Mouse (Mus musculus) myocyte (in vitro differentiated cells): ENCODE results near the gene Dusp19. TPM values are rescaled to one million over a fixed set of nuclear protein-coding genes. Genes with fewer than 3 reads are reported as not detected.

Experiments
- H3K27me3 ChIP-seq: one replicate; pipeline ENCODE4 v1.6.1; 2011; ENCODE audit not compliant: control insufficient read depth, insufficient read depth, insufficient read length
- H3K36me3 ChIP-seq: one replicate; pipeline ENCODE4 v1.6.1; 2011; ENCODE audit not compliant: control insufficient read depth, insufficient read depth
- H3K4me2 ChIP-seq: one replicate; pipeline ENCODE4 v1.6.1; 2011; ENCODE audit warnings: low read depth, control low read depth
- H3K4me3 ChIP-seq: one replicate; pipeline ENCODE4 v1.5.1; 2011; ENCODE audit warnings: mild to moderate bottlenecking, control low read depth, moderate library complexity
- H3K79me2 ChIP-seq: one replicate; pipeline ENCODE4 v1.6.1; 2011; ENCODE audit not compliant: control insufficient read depth, insufficient read depth
- H3ac ChIP-seq: one replicate; pipeline ENCODE4 v1.6.1; 2011; ENCODE audit not compliant: control insufficient read depth, insufficient read length
- CEBPB ChIP-seq: IDR thresholded peaks from 2 replicates; pipeline ENCODE4 v1.6.1; 2011; ENCODE audit warnings: mild to moderate bottlenecking, moderate library complexity; ENCODE audit not compliant: poor library complexity, insufficient read depth, severe bottlenecking
- E2F4 ChIP-seq: IDR thresholded peaks from one replicate; pipeline ENCODE4 v1.6.1; 2011; ENCODE audit warnings: mild to moderate bottlenecking, control low read depth, moderate library complexity; ENCODE audit not compliant: insufficient read depth
- MAX ChIP-seq: IDR thresholded peaks from one replicate; pipeline ENCODE4 v1.6.1; 2011; ENCODE audit warnings: low read depth, mild to moderate bottlenecking, control low read depth
- MYOD1 ChIP-seq, 3 experiments: IDR thresholded peaks; one replicate each; pipeline ENCODE4 v1.6.1; 2011; ENCODE audit warnings: control low read depth in 2 of 3, low read depth in 2 of 3, mild to moderate bottlenecking in 2 of 3, moderate library complexity in 1 of 3; ENCODE audit not compliant: insufficient read length in 2 of 3, control insufficient read depth in 1 of 3
- MYOG ChIP-seq, 3 experiments: IDR thresholded peaks; one replicate each; pipeline ENCODE4 v1.6.1; 2011; ENCODE audit warnings: control low read depth in 2 of 3, low read depth in 2 of 3, mild to moderate bottlenecking in 2 of 3; ENCODE audit not compliant: insufficient read length in 2 of 3, control insufficient read depth in 1 of 3, insufficient read depth in 1 of 3
- POLR2A ChIP-seq: IDR thresholded peaks from one replicate; pipeline ENCODE4 v1.6.1; 2011; ENCODE audit warnings: low read depth, mild to moderate bottlenecking, control low read depth, moderate library complexity; ENCODE audit not compliant: insufficient read length
- POLR2AphosphoS2 ChIP-seq: IDR thresholded peaks from one replicate; pipeline ENCODE4 v1.6.1; 2011; ENCODE audit warnings: low read depth, control low read depth; ENCODE audit not compliant: insufficient read length
- REST ChIP-seq: IDR thresholded peaks from one replicate; pipeline ENCODE4 v1.6.1; 2011; ENCODE audit warnings: mild to moderate bottlenecking, control low read depth, moderate library complexity; ENCODE audit not compliant: insufficient read depth, insufficient read length
- SRF ChIP-seq: IDR thresholded peaks from one replicate; pipeline ENCODE4 v1.6.1; 2011; ENCODE audit warnings: low read depth; ENCODE audit not compliant: control insufficient read depth, insufficient read length
- TCF12 ChIP-seq: IDR thresholded peaks from one replicate; pipeline ENCODE4 v1.6.1; 2011; ENCODE audit warnings: mild to moderate bottlenecking, control low read depth; ENCODE audit not compliant: poor library complexity, insufficient read depth, severe bottlenecking
- TCF3 ChIP-seq: IDR thresholded peaks from one replicate; pipeline ENCODE4 v1.6.1; 2011; ENCODE audit warnings: low read depth, control low read depth; ENCODE audit not compliant: insufficient read length
- USF1 ChIP-seq: IDR thresholded peaks from one replicate; pipeline ENCODE4 v1.6.1; 2011; ENCODE audit warnings: low read depth, mild to moderate bottlenecking, control low read depth, moderate library complexity
- polyA plus RNA-seq: library from polyadenylated mRNA; unstranded; fragments of >200 nt; fragmentation: generic; extraction: Trizol; gene quantifications from one replicate; pipeline ENCODE4 v1.2.1, GENCODE M21; 2012; ENCODE audit warnings: missing spikeins

Dusp19 gene
- polyA plus RNA-seq, 1 experiment: 3.4 TPM

GRCm38 (mm10) chr2:80612286-80612685, 4.6 kb upstream of the Dusp19 start:
- Histone ChIP-seq H3ac (no peak overlapping the region), H3K4me2 (no peak overlapping the region), H3K27me3 (no peaks in the 10 kb centered on the region), H3K79me2 (no peaks in the 10 kb centered on the region), H3K4me3 (no peak overlapping the region), H3K36me3 (no peaks in the 10 kb centered on the region)
- TF ChIP-seq E2F4 (no peak), TCF3 (no peak), CEBPB (no peak), SRF (no peak), POLR2AphosphoS2 (no peak), MYOG (IDR thresholded peaks at IDR 0.05; ENCODE audit: control insufficient read depth in 1 of 3, insufficient read depth in 1 of 3, insufficient read length in 2 of 3, low read depth in 2 of 3) (no peak), POLR2A (no peak), TCF12 (no peak), USF1 (no peak)

- no peaks in the 10 kb centered on the region for H3K79me2 ChIP-seq
- no peak for TF ChIP-seq SRF
- no peak for TF ChIP-seq MYOG (IDR thresholded peaks at IDR 0.05; ENCODE audit: control insufficient read depth in 1 of 3, insufficient read depth in 1 of 3, insufficient read length in 2 of 3, low read depth in 2 of 3)
- no peak for TF ChIP-seq TCF12
- TF ChIP-seq CEBPB: no peak
- no peaks in the 10 kb centered on the region for H3K36me3 ChIP-seq
- no peak overlapping the region for H3ac ChIP-seq
- H3K4me3 ChIP-seq: no peak overlapping the region
- no peak overlapping the region for H3K4me2 ChIP-seq
- no peaks in the 10 kb centered on the region for H3K27me3 ChIP-seq
Measured at GRCm38 (mm10) chr2:80612796-80613195, 4.0 kb upstream of the Dusp19 start.

- no peak overlapping the region for H3ac ChIP-seq
- no peaks in the 10 kb centered on the region for H3K27me3 ChIP-seq
- no peaks in the 10 kb centered on the region for H3K36me3 ChIP-seq
- H3K4me3 ChIP-seq: no peak overlapping the region
- no peaks in the 10 kb centered on the region for H3K79me2 ChIP-seq
- TF ChIP-seq MAX: no peak
- no peak for TF ChIP-seq MYOD1 (IDR thresholded peaks at IDR 0.05; ENCODE audit: control insufficient read depth in 1 of 3, insufficient read length in 2 of 3, low read depth in 2 of 3)
- no peak for TF ChIP-seq POLR2AphosphoS2
- no peak for TF ChIP-seq TCF12
- no peak for TF ChIP-seq SRF
- no peak for TF ChIP-seq TCF3
- no peak for TF ChIP-seq POLR2A
- TF ChIP-seq MYOG (IDR thresholded peaks at IDR 0.05; ENCODE audit: control insufficient read depth in 1 of 3, insufficient read depth in 1 of 3, insufficient read length in 2 of 3, low read depth in 2 of 3): no peak
- TF ChIP-seq CEBPB: no peak
- no peak for TF ChIP-seq E2F4
- no peak for TF ChIP-seq REST
- no peak for TF ChIP-seq USF1
- no peak overlapping the region for H3K4me2 ChIP-seq
Measured at GRCm38 (mm10) chr2:80618991-80619390, 2.1 kb downstream of the Dusp19 start.

- no peaks in the 10 kb centered on the region for H3K36me3 ChIP-seq
- no peak overlapping the region for H3ac ChIP-seq
- H3K4me2 ChIP-seq: no peak overlapping the region
- no peak overlapping the region for H3K4me3 ChIP-seq
- no peak for TF ChIP-seq MAX
- no peak for TF ChIP-seq TCF3
- no peak for TF ChIP-seq USF1
- no peak for TF ChIP-seq E2F4
- TF ChIP-seq MYOG (IDR thresholded peaks at IDR 0.05; ENCODE audit: control insufficient read depth in 1 of 3, insufficient read depth in 1 of 3, insufficient read length in 2 of 3, low read depth in 2 of 3): no peak
- TF ChIP-seq MYOD1 (IDR thresholded peaks at IDR 0.05; ENCODE audit: control insufficient read depth in 1 of 3, insufficient read length in 2 of 3, low read depth in 2 of 3): no peak
- no peak for TF ChIP-seq TCF12
- no peak for TF ChIP-seq POLR2A
- no peak for TF ChIP-seq POLR2AphosphoS2
- TF ChIP-seq REST: no peak
- no peak for TF ChIP-seq CEBPB
- no peaks in the 10 kb centered on the region for H3K79me2 ChIP-seq
- H3K27me3 ChIP-seq: no peaks in the 10 kb centered on the region
Measured at GRCm38 (mm10) chr2:80621921-80622320, 5.1 kb downstream of the Dusp19 start.

GRCm38 (mm10) chr2:80624523-80624922, 7.7 kb downstream of the Dusp19 start:
- no peak overlapping the region for H3K4me3 ChIP-seq
- no peak overlapping the region for H3K4me2 ChIP-seq
- no peaks in the 10 kb centered on the region for H3K27me3 ChIP-seq
- no peaks in the 10 kb centered on the region for H3K36me3 ChIP-seq
- TF ChIP-seq MYOG (IDR thresholded peaks at IDR 0.05; ENCODE audit: control insufficient read depth in 1 of 3, insufficient read depth in 1 of 3, insufficient read length in 2 of 3, low read depth in 2 of 3): no peak
- no peak for TF ChIP-seq REST
- TF ChIP-seq MYOD1 (IDR thresholded peaks at IDR 0.05; ENCODE audit: control insufficient read depth in 1 of 3, insufficient read length in 2 of 3, low read depth in 2 of 3): no peak
- TF ChIP-seq POLR2A: no peak
- no peak for TF ChIP-seq TCF12
- no peak for TF ChIP-seq USF1
- no peak for TF ChIP-seq SRF
- TF ChIP-seq MAX: no peak
- no peak for TF ChIP-seq TCF3
- no peak for TF ChIP-seq POLR2AphosphoS2
- TF ChIP-seq E2F4: no peak
- no peak for TF ChIP-seq CEBPB
- H3ac ChIP-seq: no peak overlapping the region
- no peaks in the 10 kb centered on the region for H3K79me2 ChIP-seq
